Mouse (Mus musculus) CD4-positive, CD25-positive, alpha-beta regulatory T cell, adult 4 months (primary cell): ENCODE measurements around the gene Olfr982. TPM values are rescaled to one million over a fixed set of nuclear protein-coding genes. Genes with fewer than 3 reads are reported as not detected.

ENCODE experiments used
- ATAC-seq: one replicate; pipeline ENCODE4 v1.8.0; 2017
- polyA plus RNA-seq, 2 experiments: library from polyadenylated mRNA; unstranded; fragments of 100-300 nt; shearing (Covaris generic); gene quantifications; one replicate each; pipeline ENCODE4 v1.2.1; 2017

Gene Olfr982
- not detected for polyA plus RNA-seq

DNA sequence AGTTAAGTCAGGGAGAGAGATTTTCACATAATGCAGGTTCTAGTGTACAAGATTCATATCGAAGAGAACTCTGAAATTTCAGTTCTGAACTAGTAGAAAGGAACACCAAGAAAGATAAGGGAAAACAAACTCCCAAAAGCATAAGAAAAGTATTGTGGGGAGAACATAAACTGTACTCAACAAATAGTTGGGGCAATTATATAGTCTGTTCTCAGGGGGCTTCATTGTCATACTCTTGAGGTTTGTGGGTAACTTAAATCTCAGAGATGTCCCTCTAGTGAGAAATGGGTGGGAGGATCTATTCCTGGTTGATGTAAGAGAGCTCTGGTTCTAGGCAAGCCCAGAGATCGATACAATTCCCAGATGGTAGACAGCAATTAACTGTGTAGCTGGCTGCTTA is at the start of gene Olfr982:
Gene Olfr982 (plus strand): TSS at position 301 of the 400 bp plus-strand sequence.
- no peak for ATAC-seq

DNA sequence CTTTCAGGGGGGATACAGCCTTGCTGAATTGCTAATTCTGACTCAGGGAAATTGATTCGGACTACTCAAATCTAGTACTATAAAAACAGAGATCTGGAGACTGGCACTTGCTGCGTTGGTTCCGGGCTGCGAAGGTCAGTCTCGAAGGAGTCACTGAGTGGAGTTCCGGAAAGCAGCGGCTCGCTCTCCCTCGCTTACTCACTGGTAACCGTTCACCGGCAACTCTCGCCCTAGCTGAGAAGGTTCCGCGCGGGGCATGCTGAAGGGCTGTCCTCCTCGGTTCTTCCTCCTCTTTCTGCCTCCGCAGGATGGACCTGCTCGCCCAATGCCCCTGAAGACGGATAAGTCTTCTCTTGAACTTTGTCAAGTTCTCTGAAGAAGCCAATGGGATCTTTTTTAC is 23.5 kb upstream of the Olfr982 start:
- no peak for ATAC-seq

DNA sequence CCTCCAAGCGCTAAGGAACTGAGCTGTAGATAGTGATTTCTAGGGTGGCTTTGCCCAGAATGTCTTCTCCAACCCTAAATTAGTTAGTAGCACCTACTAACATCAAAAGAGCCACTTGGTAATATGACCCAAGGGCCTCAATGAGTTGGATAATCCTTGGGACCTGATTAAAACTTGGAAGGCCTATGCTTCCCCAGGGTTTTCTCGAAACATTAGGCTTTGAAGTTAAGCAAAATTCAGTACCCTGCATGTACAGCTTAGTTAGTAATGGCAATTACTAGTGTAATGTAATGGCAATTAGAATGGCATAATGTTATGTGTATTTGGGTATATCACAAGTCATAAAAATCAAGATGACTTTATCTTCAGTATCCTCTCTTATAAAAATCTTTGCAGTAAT is 19.9 kb downstream of the Olfr982 start, which contains the start of gene Olfr983:
Gene Olfr983 (minus strand): TSS at position 101 of the 400 bp plus-strand sequence.
- no peak for ATAC-seq

DNA sequence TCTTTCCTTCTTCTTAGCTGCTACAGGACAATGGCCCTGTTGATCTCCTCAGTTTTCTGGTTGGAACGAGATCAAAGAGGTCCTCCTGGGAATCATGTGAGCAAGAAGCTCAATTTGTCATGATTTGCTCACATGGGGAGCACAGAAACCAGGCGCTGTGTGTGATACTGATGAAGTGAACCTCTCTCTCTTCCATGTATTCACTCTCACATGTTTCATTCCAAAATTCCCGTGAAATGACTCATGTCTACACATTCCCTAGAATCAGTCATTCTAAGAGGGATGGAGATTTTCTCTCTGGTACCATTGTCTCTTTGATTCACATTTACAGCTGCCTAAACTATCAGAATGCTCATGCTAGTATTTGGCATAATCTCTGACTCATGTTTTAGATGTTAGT is 21.1 kb downstream of the Olfr982 start:
- no peak for ATAC-seq

DNA sequence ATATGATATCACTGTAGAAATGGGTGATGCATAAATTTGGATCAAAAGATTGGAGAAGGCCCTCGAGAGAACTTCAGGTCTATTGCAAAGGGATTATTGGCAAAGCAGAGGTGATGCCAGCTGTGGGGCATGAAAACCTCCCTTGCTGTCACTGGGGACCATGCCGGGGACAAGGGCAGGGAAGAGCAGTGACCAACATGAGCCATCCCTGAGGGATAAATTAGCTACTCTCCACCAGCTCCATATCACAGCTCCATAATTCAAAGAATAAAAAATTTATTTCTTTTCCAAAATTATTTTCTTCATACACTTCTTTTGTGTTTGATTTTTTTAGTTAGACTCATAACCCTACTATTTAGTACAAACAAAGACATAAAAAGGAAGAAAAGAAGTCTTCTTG is 40.5 kb downstream of the Olfr982 start, which contains the start of gene Olfr984:
Gene Olfr984 (minus strand): TSS at position 101 of the 400 bp plus-strand sequence.
- no peak for ATAC-seq

DNA sequence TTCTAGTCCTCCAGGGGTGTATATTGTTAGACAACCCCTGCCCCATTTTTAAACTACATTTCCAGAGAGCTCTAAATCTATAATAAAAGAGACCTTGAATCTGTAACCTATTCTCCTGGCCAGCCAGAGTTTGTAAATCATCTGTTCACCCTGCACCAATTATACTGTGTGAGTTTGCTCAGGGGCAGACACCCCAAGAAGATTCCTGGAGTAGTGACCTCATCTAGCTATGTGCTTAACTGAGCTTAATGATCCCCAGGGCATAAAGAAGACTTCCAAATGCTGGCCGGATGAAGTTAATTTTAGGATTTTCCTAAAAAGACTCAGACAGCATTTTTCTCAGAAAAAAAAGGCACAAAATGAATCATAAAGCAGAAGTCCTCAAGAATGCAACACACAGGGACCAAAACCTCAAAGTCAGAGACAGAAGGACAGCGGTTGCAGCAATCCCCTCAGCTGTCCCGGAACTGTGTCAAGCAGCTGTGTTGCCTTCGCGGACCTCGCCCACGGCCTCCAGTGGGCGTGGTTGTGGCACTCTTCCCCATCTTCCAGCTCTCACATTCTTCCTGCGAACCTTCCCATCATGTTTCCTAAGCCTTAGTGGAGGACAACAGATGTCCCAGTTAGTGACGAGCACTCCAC is 43.1 kb downstream of the Olfr982 start:
- ATAC-seq = no peak

DNA sequence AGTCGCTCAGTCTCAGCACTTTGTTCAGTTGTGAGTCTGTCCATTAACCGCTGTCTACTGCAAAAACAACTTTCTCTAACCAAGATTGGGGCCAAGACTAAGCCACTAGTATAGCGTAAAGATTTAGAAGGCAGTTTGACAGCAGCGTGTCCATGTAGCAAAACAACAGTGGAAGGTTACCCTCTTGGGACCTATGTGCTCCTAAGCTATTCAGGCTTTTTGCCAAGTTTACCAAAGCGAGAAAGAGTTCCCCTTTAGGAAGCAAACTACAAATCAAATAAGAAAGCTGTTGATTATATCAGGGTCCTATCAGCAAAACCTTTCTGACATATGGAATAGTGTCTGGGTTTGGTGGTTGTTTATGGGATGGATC is 43.6 kb downstream of the Olfr982 start:
- ATAC-seq = no peak

Other genes starting within 250 kb of the Olfr982 start
- not detected for gene Olfr971, start 237.0 kb upstream of the Olfr982 start, polyA plus RNA-seq
- gene Olfr972, start 207.4 kb upstream of the Olfr982 start, polyA plus RNA-seq = not detected
- not detected for gene Olfr229, start 166.5 kb upstream of the Olfr982 start, polyA plus RNA-seq
- gene Olfr974, start 136.3 kb upstream of the Olfr982 start, polyA plus RNA-seq = under 1 TPM in 1 of 2 experiments, not detected in 1; 0.09 TPM
- gene Olfr975, start 121.8 kb upstream of the Olfr982 start, polyA plus RNA-seq = not detected
- not detected for gene Olfr976, start 112.7 kb upstream of the Olfr982 start, polyA plus RNA-seq
- gene Olfr978, start 81.7 kb upstream of the Olfr982 start, polyA plus RNA-seq = not detected
- not detected for gene Olfr979, start 70.4 kb upstream of the Olfr982 start, polyA plus RNA-seq
- not detected for gene Olfr980, start 64.2 kb upstream of the Olfr982 start, polyA plus RNA-seq
- gene Olfr981, start 52.4 kb upstream of the Olfr982 start, polyA plus RNA-seq = not detected
- not detected for gene Olfr983, start 19.8 kb downstream of the Olfr982 start, polyA plus RNA-seq
- not detected for gene Olfr984, start 40.4 kb downstream of the Olfr982 start, polyA plus RNA-seq
- gene Olfr985, start 56.4 kb downstream of the Olfr982 start, polyA plus RNA-seq = not detected
- gene Tmem225, start 74.3 kb downstream of the Olfr982 start, polyA plus RNA-seq = not detected
- not detected for gene Olfr986, start 107.1 kb downstream of the Olfr982 start, polyA plus RNA-seq
- 1 to 10 TPM; 1.5 TPM for gene Zfp202, start 118.5 kb downstream of the Olfr982 start, polyA plus RNA-seq
- under 1 TPM in 1 of 2 experiments, not detected in 1; 0.13 TPM for gene Scn3b, start 195.4 kb downstream of the Olfr982 start, polyA plus RNA-seq